Mouse (Mus musculus): Measurements from ENCODE around the gene Ifitm2. TPM values are rescaled to one million over a fixed set of nuclear protein-coding genes. Genes with fewer than 3 reads are reported as not detected.

Gene Ifitm2
- total and polyA plus RNA-seq, 3 experiments: 213 to 317 TPM; not detected in 1

DNA sequence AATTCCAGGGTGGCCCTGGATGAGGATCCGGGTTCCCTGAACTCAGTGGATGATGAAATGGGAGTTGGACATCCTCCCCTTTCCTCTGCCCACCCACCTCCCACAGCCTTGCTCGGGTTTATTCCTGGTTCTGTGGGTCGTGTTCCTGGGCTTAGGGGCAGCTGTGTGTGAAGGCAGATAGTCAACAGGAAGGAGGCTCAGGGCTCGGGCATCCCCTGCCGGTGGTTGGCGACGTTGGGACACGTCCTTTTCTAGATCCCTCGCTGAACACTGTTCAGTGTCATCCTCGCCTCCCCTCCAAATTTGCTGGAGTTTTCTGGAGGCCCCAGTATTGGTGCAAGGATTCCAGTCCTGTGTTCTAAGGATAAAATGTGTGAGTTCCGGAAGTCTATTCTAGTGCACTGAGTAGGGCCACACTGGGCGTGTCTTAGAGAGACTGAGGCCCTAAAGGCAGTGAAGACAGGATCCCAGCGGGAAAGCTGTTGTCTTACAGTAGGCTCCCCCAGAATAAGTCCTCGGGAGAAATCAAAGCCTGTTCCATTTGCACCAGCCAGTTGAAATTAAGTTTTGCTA, 35.4 kb upstream of the Ifitm2 start:
- Histone ChIP-seq H3K27ac (ENCODE audit: control insufficient read depth, low read depth, low read length) (no peak overlapping the region), H3K79me2 (ENCODE audit: control insufficient read depth, insufficient read depth, low read length, poor library complexity) (no peaks in the 10 kb centered on the region), H3K36me3 (ENCODE audit: control insufficient read depth in 1 of 2, insufficient read depth in 2 of 2, low read length in 2 of 2) (no peaks in the 10 kb centered on the region), H3K9ac (ENCODE audit: control insufficient read depth, low read depth, low read length, poor library complexity, severe bottlenecking) (no peak overlapping the region), H3K27me3 (ENCODE audit: control insufficient read depth in 1 of 2, insufficient read depth in 2 of 2, low read length in 2 of 2) (peaks cover 0 to 2% of the 10 kb centered on the region in 2 experiments; a peak in 3 of 4 replicates), H3K4me3 (ENCODE audit: control insufficient read depth in 1 of 2, insufficient read depth in 1 of 2, low read depth in 2 of 2, low read length in 2 of 2) (no peak overlapping the region), H3K4me1 (ENCODE audit: control insufficient read depth in 1 of 2, insufficient read depth in 2 of 2, low read length in 2 of 2) (no peaks in the 10 kb centered on the region), H3K9me3 (replicated peaks; ENCODE audit: insufficient read depth, low read length) (no peaks in the 10 kb centered on the region)
- DNase-seq (ENCODE audit: low read depth, low spot score): no peak
- TF ChIP-seq CTCF (IDR thresholded peaks at IDR 0.05 in 2 of 3, conservative IDR thresholded peaks at IDR 0.05 in 1 of 3; ENCODE audit: control insufficient read depth in 1 of 3, insufficient read depth in 1 of 3, low read depth in 2 of 3, low read length in 3 of 3, poor library complexity in 1 of 3, severe bottlenecking in 1 of 3) (no peak), GABPA (IDR thresholded peaks at IDR 0.05; ENCODE audit: low read depth, low read length) (no peak), JUND (IDR thresholded peaks at IDR 0.05; ENCODE audit: low read depth, low read length) (no peak), ZKSCAN1 (IDR thresholded peaks at IDR 0.05; ENCODE audit: low read depth, low read length) (no peak), E2F4 (IDR thresholded peaks at IDR 0.05; ENCODE audit: borderline replicate concordance, low read depth, low read length) (no peak), ELF1 (IDR thresholded peaks at IDR 0.05; ENCODE audit: low read depth, low read length) (no peak), RCOR1 (IDR thresholded peaks at IDR 0.05; ENCODE audit: low read depth, low read length) (no peak), MAZ (IDR thresholded peaks at IDR 0.05; ENCODE audit: low read depth, low read length) (no peak), NRF1 (IDR thresholded peaks at IDR 0.05; ENCODE audit: insufficient read depth, low read depth, low read length, poor library complexity, severe bottlenecking) (no peak), MXI1 (IDR thresholded peaks at IDR 0.05; ENCODE audit: low read depth, low read length) (no peak), TCF12 (IDR thresholded peaks at IDR 0.05; ENCODE audit: low read depth, low read length) (no peak), ZC3H11A (IDR thresholded peaks at IDR 0.05; ENCODE audit: low read depth, low read length) (no peak), SIN3A (IDR thresholded peaks at IDR 0.05; ENCODE audit: low read length) (no peak), KAT2A (conservative IDR thresholded peaks at IDR 0.05; ENCODE audit: low read depth, low read length) (no peak), GATA1 (IDR thresholded peaks at IDR 0.05; ENCODE audit: low read depth, low read length) (no peak), USF1 (IDR thresholded peaks at IDR 0.05; ENCODE audit: low read depth, low read length) (no peak)

DNA sequence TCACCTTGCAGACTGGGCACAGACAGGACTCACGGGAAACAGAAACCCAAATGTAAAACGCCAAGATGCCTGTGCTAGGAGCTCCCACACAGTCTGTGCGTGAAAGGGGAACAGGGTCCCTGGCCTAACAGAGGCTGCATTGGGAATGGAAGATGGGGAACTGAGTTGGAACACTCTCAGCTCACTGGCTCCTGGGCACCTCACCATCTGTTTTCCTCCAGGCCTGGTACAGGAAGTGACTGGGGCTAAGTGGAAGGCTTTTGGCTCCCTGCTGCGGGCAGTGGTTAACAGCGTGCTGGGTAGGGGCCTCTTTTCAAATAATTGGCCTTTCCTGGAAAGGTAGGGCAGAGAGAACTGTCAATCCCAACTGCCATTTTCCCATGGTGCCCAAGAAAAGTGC, 34.8 kb upstream of the Ifitm2 start:
- no peaks in the 10 kb centered on the region for H3K36me3 ChIP-seq (ENCODE audit: control insufficient read depth in 1 of 2, insufficient read depth in 2 of 2, low read length in 2 of 2)
- H3K4me3 ChIP-seq (ENCODE audit: control insufficient read depth in 1 of 2, insufficient read depth in 1 of 2, low read depth in 2 of 2, low read length in 2 of 2): no peak overlapping the region
- H3K27ac ChIP-seq (ENCODE audit: control insufficient read depth, low read depth, low read length): no peak overlapping the region
- H3K9me3 ChIP-seq (replicated peaks; ENCODE audit: insufficient read depth, low read length): no peaks in the 10 kb centered on the region
- H3K4me1 ChIP-seq (ENCODE audit: control insufficient read depth in 1 of 2, insufficient read depth in 2 of 2, low read length in 2 of 2): no peaks in the 10 kb centered on the region
- no peak for TF ChIP-seq MYC (IDR thresholded peaks at IDR 0.05; ENCODE audit: low read depth, low read length)
- TF ChIP-seq MAFK (IDR thresholded peaks at IDR 0.05; ENCODE audit: borderline replicate concordance, low read depth, low read length): no peak
- no peak for TF ChIP-seq USF1 (IDR thresholded peaks at IDR 0.05; ENCODE audit: low read depth, low read length)
- no peak for TF ChIP-seq ZMIZ1 (IDR thresholded peaks at IDR 0.05; ENCODE audit: low read depth, low read length)
- no peak for TF ChIP-seq SIN3A (IDR thresholded peaks at IDR 0.05; ENCODE audit: low read length)
- TF ChIP-seq ETS1 (IDR thresholded peaks at IDR 0.05; ENCODE audit: low read depth, low read length): no peak
- no peak for TF ChIP-seq TBP (IDR thresholded peaks at IDR 0.05; ENCODE audit: low read depth, low read length)
- H3K9ac ChIP-seq (ENCODE audit: control insufficient read depth, low read depth, low read length, poor library complexity, severe bottlenecking): no peak overlapping the region
- H3K27me3 ChIP-seq (ENCODE audit: control insufficient read depth in 1 of 2, insufficient read depth in 2 of 2, low read length in 2 of 2): peaks cover 0 to 4% of the 10 kb centered on the region in 2 experiments; a peak in 3 of 4 replicates
- H3K79me2 ChIP-seq (ENCODE audit: control insufficient read depth, insufficient read depth, low read length, poor library complexity): no peaks in the 10 kb centered on the region
- no peak for DNase-seq (ENCODE audit: low read depth, low spot score)
